Mouse (Mus musculus) layer of hippocampus, adult 9-11 months (tissue): ENCODE data around the gene Parp12.
A peak's percentile ranks its signal among the peaks of the same experiment; 100 is the strongest.

Source experiments
- DNase-seq: peaks from one replicate; pipeline ENCODE4 v3.0.0; 2022

The Parp12 gene

GRCm38 (mm10) chr6:39057161-39057560 is 61.0 kb downstream of the Parp12 start:
- DNase-seq = no peak

- DNase-seq = no peak
These were observed 62.3 kb downstream of the Parp12 start for GRCm38 (mm10) chr6:39055831-39056261.

- DNase-seq = no peak
These were observed 63.2 kb downstream of the Parp12 start for GRCm38 (mm10) chr6:39054878-39055508.

GRCm38 (mm10) chr6:39054206-39054864 is 63.8 kb downstream of the Parp12 start:
- DNase-seq = no peak

- DNase-seq = no peak
These were observed 65.5 kb downstream of the Parp12 start for GRCm38 (mm10) chr6:39052636-39053035.

GRCm38 (mm10) chr6:39051799-39052556 is 66.2 kb downstream of the Parp12 start:
- no peak for DNase-seq

GRCm38 (mm10) chr6:39050836-39051235 is 67.3 kb downstream of the Parp12 start:
- DNase-seq = no peak

GRCm38 (mm10) chr6:39049141-39049540 is 69.0 kb downstream of the Parp12 start:
- DNase-seq = no peak

- DNase-seq = peak; percentile 25
These were observed 77.7 kb downstream of the Parp12 start for GRCm38 (mm10) chr6:39040451-39040850.
